Mouse (Mus musculus) ES-E14 (cell line): ENCODE data around the gene Cd300lf.

ENCODE experiments used
- CHD2 ChIP-seq: IDR thresholded peaks from 2 replicates; pipeline ENCODE4 v1.6.1; 2014; ENCODE audit warnings: mild to moderate bottlenecking, low read depth, low read length, inconsistent platforms
- HCFC1 ChIP-seq: IDR thresholded peaks from 2 replicates; pipeline ENCODE4 v1.6.1; 2012; ENCODE audit warnings: low read length, inconsistent platforms, borderline replicate concordance; ENCODE audit not compliant: insufficient read depth
- MAFK ChIP-seq: IDR thresholded peaks from 2 replicates; pipeline ENCODE4 v1.6.1; 2014; ENCODE audit warnings: mild to moderate bottlenecking, low read depth, low read length, inconsistent platforms; ENCODE audit not compliant: insufficient read depth
- ZC3H11A ChIP-seq: IDR thresholded peaks from 2 replicates; pipeline ENCODE4 v1.6.1; 2012; ENCODE audit warnings: low read depth, mild to moderate bottlenecking, inconsistent platforms, low read length, borderline replicate concordance
- ZNF384 ChIP-seq: IDR thresholded peaks from 2 replicates; pipeline ENCODE4 v1.6.1; 2012; ENCODE audit warnings: low read depth, low read length, inconsistent platforms

DNA sequence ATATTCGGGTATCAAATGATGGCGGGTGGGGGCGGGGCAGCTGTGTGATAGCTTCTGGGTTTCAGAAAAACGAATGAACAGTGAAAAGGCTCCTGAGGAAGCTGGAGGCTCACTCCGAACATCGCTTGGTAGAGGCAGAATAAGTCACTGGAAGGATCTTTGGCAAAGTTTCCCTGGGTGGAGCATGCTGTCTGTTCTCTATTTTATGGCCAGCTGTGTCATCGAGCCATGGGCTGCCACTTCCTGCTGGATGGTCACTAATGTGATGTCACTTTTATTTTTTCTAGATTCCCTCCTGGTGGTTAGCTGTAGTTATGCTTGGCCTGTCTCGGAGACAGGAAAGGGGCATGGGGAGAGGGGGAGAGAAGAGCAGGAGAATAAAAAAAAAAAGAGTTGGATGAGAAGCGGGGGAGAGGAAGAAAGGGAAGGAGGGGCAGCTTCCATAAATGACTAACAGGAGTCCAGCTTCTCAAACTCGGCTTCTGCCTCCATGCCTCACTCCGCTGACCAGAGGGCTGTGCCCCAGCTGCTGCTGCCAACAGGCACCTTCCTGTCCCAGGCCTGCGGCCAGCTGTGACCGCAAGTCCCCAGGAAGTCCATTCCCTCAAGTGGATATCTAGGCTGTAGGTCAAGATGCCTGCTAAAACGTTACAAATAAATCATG, 62.0 kb downstream of the Cd300lf start:
- TF ChIP-seq ZNF384: no peak
- TF ChIP-seq CHD2: no peak
- TF ChIP-seq ZC3H11A: no peak
- TF ChIP-seq MAFK: no peak
- TF ChIP-seq HCFC1: no peak
